Mouse (Mus musculus) c-Kit-positive CD71-positive TER-119-negative erythroid progenitor cells, embryonic 14.5 days (primary cell): ENCODE data around the gene Smim7.

Source experiments
- DNase-seq: peaks from one replicate; pipeline ENCODE4 v3.0.0-alpha.2; 2013; ENCODE audit warnings: low read depth

Smim7 gene

DNA sequence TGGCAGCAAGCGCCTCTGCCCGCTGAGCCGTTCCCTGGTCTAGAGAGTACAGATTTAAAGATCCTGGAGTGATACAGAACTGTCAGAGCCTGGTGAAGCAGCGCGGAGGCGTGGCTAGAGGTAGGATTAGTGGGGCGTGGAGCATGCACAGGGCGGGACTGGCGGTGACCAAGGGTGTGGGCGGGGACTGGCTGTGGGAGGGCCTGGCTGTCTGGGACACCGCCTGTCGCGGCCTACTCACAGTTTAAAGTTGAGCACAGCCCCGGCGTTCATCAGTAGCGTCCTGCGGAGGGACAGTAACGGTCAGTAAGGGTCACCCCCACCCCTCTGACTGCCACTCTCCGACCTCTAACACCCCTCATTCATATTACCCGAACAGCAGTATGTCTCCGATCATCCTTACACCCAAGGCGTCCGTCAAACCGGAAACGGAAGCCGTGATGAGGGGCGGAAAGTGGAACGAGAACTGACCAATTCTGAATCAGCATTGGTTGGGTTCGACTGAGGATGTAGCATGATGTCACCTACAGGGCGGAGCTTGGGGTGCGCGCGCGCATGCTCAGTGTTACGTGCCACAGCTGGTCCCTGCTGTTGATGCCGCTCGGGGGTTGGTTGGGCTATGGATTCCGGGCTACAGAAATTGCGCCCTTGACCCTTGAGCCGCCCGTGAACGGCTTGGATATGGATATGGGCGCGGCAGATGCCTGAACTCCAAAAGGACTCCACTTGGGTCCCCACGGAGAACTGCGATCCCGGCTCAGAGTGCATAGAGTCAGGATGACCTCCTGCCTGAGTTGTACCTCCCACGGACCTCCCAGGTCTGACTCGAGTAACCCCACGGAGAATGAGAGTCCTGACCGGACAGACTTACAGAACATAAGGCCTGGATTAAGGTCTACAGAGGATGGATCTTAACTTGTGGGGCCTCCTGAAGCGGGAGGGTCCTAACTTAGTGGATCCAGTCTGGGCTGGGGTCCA, at the start of gene Smim7:
Smim7 (minus strand) TSS at position 456 of the 978 bp plus-strand sequence.
- DNase-seq = peak; percentile 97

DNA sequence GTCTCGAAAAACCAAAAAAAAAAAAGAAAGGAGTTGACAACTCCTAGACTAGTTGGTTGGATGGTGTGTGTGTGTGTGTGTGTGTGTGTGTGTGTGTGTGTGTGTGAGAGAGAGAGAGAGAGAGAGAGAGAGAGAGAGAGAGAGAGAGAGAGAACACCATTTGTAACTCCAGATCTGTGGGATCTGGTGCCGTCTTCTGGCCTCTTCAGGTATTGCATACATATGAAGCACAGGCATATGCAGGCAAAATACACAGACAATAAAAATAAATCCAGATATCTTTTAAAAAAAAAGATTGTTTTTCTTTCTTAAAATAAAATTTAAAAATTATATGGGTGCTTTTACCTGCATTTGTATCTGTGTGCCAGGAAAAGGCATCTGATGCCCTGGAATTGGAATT, 19.3 kb upstream of the Smim7 start:
- DNase-seq = peak; percentile 33

DNA sequence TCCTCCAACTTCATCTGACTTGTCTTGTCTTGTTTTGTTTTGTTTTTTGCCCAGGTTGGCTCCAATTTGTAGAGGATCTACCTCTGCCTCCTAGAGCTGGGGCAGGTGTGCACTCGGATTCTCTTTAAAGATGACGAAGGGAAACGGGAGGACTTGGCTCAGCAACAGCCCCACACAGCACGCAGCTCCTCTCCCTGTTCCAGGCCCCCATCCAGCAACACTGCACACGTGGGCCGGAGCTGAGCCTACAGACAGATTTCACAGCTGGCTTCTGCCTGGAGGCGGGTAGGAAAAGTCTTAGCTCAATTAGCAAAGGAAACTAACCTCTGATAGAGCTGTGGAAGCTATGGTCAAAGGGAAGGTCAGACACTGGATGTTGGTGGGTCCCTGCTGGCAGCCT, 18.4 kb upstream of the Smim7 start:
- DNase-seq = no peak

DNA sequence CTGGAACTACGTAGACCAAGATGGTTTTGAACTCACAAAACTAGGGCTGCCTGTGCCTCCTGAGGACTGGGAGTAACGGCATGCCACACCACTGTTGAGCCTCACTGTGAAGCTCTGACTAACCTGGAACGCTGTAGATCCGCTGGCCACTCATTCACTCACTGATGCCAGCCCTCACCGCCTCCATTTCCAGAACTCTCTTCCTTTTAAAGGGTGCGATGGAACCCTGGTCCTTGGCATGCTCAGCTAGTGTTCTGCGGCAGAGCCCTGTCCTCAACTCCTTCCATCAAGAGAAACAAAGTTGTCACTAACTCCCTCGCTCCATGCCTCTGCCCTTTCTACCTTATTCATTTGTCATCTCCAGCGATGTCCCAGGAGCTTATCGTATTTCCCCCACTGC, 18.0 kb upstream of the Smim7 start:
- DNase-seq = no peak

DNA sequence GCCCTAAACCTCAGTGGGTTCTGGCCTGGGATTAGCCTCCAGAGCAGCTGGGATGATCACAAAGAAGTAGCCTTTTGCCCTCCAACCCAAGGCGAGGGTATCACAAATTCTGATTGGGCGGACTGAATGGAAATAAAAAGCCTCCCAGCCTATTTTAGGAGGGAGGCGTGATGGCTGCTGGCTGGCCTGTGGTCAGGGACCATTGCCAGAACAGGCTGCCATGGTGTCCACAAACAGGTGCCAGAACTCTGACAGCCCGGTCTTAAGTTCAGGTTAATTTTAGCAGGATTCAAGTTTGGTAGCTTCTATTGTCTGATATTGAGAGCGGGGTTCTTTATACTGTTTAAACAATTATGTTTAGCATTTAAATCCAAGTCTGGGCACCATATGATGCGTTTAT, 16.9 kb upstream of the Smim7 start:
- no peak for DNase-seq

DNA sequence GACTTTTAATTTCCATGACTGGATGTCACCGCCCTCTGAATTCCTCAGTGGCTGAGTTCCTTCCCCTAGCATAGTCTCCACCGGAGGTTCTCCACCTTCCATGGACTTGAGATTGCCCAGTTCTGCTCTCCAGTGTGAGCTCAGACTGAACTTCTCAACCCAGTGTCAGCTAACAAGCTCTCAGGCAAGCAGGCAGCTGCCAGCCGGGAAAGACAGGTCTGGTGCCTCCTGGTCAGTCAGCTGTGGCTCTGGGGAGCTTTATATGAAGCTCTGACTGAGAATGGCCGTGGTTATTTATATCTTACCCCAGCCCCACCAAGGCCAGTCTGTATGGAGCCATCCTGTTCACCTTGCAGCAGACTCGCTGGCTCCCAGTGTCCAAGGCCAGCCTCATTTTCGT, 13.5 kb upstream of the Smim7 start:
- no peak for DNase-seq

DNA sequence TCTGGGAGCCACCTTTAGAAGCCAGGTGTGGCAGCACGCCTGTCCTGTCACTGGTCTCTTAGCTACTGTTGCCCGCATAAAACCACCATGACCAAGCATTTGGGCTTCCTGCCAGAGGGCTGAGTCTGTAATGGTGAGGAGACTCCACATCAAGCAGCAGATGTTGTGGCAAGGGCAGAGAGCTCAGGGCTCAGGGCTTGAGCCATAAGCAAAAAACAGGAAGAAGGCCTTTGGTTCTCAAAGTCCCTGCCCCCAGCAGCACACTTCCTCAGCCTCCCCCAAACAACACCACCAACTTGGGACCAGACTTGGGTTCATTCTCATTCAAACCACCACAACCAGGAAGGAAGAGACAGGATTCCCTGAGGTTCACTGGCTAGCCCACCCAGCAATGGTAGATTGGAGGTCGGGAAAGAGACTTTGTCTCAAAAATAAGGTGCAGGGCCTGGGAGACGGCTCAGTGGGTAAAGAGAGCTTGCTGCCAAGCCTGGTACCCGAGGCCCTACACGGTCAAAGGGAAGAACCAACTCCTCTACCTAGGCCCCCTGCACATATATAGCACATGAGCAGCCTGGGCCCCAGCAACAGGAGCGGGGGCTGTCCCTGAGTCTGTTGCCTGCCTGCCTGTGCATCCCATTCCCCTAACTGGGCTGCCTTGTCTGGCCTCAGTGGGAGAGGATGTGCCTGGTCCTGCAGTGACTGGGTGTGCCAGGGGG, 12.3 kb upstream of the Smim7 start:
- DNase-seq = no peak

DNA sequence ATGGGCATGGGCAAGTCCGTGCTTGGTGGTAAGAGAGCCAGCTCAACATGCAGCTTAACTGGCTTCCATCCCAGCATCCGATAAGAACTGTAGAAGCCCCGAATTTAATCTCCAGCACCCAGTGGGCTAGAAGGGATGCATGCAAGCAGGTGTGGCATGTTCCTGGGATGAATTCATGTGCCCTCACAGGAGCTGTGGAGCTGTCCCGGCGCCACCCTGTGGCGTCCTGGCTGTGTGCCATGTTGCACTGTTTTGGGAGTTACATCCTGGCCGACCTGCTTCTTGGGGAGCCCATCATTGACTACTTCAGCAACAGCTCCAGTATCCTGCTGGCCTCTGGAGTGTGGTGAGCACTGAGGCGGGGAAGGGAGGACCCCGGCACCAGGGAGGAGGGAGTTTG, 8.5 kb upstream of the Smim7 start:
- no peak for DNase-seq

DNA sequence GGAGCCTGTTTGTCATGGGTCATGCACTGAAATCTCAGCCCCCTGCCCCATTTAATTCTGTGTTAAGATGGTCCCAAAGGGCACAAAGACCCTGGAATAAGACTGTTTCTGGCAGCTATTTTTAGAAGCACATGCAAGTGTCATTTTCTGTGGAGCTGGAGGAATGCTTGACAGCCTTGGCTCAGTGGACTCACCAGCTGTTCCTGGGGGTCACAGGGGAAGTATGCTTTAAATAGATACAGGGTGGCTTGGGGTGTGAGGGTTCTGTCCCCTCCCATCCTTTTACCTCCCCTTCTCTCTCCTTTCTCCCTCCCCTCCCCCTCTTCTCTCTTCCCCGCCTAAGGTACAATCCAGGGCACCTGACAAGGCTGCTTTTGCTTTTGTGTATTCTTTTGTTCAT, 7.1 kb upstream of the Smim7 start:
- DNase-seq = no peak

DNA sequence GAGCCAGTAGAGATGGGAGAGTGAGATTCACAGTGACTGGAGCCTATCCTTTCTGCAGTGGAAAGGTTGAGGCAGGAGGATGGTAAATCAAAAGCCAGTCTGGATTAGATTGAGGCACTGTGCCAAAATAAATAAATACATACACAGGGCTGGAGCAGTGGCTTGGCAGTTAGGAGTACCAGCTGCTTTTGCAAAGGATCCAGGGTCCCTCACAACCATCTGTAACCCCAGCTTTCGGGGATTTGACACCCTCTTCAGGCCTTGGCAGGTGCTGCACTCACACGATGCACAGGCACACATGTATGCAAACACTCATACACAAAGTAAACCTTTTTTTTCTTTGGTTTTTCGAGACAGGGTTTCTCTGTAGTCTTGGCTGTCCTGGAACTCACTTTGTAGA, 6.4 kb upstream of the Smim7 start:
- DNase-seq = no peak

DNA sequence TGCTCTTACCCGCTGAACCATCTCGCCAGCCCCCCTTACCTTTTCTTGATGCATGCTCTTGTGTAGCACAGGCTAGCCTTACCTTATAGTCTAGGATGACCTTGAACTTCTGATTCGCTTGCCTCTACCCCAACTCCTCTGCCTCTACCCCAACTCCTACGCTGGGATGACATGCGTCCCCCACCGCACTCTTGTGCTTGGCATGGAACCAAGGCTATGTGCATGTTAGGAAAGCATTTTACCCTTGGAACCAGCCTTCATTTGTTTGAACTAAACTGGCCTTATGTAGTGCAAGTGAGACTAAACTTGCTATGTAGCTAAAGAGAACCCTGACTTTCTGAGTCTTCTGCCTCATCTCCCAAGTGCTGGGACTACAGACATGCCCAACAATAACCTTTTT, 5.0 kb upstream of the Smim7 start:
- DNase-seq = no peak

DNA sequence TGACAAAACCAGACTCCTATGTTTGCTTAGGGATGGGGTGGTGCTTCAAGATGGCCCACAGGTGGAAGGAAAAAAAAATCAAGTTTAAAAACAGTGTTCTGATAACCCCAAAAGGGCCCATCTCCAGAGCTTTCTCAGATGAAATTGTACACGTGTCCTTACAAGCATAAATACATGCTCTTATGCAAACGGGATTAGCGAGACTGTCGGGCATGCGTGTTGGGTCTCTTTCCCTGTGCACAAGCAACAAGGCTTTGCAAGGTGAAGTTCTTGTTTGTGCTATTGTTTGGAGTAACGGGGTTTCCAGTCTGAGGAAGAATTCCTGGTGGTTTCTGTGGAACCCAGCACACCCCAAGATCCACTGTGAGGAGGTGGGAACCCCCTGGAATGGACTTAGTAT, 2.6 kb upstream of the Smim7 start:
- no peak for DNase-seq

DNA sequence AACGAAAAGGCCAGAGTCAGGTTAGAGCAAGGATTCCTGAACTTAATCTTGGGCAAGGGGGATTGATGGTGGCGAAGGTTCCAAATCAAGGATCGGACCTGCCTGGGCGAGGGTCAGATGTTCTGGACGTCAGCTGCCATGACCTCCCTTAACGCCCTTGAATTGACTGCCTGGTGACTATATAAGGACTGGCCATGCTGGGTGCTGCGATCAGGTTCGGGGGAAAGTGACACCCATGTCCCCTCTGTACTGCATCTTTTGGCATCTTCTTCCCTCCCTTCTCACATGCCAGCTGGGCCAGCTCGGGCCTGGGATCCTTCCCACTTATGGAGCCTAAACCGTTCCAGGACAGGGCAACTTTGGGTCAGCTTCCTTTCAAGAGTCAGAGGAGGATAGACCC, 1.6 kb upstream of the Smim7 start:
- no peak for DNase-seq

DNA sequence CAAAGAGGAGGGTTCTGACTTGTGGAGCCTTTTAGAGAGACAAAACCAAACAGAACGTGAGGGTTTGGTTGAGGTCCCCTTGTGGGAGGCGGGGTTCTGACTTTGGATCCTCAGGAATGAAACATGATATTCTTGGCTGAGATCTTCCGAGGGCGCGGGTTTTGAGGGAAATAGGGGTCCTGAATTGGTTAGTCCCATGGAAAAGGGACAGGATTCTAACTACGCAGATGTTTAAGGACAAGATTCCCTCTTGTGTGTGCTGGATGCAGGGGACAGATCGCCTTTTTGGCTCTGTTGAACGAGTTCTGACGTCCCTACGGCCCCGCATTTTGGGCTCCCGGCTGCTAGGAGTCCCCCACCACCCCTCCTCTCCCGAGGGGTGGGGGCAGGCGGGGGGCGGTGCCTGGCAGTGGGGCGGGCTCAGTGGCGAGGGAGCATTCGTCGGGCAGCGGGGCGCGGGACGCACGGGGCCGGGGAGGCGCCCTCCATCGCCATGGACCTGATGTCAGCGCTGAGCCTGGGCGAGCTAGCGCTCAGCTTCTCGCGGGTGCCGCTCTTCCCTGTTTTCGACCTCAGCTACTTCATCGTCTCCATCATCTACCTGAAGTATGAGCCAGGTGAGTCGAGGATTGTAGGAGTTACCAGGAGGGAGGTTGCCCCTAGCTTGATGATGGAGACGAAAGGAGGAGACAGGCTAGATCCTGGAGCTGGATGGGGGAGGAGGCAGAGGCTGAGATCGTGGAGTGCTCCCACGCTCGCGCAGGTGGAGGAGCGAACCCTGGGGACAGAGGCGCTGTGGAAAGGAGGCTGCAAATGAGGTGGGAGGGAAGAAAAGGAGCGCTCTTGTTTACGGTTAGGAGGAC, 954 bp upstream of the Smim7 start, which contains the start of gene Tmem38a:
Tmem38a (plus strand) TSS at position 445 of the 863 bp plus-strand sequence.
- peak; percentile 37 for DNase-seq

DNA sequence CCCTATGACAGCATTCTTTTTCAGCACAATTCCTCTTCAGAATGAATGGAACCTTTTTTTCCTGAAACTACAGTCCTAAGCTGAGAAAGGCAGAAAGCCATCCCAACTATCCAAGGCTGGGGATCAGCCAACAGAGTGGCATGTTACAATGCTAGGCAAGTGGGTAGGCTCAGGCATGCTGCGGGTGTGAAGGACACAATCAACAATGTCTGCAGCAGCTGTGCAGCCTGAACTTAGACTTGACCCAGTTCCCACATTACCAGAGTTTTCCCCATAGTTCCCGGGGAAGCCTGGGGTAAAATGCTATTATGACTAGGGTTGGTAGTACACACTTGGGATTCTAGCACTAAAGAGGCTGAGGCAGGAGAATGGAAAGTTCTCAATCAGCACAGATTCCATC, 4.9 kb downstream of the Smim7 start:
- no peak for DNase-seq

DNA sequence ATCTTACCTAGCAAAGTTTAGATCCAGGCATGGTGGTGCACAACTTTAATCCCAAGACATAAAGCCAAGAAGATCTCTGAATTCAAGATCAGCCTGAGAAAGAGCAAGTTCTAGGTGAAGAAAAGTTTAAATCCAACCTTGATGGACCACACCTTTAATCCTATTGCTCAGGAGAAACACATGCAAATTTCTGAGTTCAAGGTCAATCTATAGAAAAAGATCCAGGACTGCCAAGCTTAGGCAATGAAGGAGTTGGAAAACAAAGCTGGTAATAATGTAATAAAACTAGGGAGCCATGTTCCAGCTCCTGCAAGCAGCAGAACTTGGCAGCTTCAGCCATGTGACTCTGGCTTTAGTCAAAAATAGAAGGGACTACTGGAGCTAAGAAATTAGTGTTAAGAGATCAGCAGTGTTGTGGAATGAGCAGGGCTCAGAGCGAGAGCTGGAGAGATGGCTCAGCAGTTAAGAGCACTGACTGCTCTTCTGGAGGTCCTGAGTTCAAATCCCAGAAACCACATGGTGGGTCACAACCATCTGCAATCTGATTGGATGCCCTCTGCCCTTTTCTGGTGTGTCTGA, 9.7 kb downstream of the Smim7 start:
- no peak for DNase-seq

DNA sequence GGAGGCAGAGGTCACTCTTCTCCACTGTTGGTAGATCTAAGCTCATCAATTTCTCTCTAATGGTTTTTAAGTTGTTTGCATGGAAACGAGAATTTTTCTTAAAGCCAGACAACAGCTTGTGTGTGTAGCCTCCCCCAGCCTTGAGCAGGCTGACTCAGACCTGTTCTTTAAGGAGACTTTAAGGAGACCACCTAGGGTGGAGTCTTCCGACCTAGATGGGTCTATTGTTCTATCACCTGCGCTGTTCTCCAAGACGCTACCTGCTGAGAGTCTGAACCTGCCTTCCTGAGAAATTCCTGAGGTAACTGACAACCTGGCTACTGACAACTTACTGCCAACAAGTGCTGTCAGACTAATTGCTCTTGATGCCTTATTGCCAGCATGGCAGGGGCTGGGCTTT, 15.1 kb downstream of the Smim7 start:
- DNase-seq = no peak

DNA sequence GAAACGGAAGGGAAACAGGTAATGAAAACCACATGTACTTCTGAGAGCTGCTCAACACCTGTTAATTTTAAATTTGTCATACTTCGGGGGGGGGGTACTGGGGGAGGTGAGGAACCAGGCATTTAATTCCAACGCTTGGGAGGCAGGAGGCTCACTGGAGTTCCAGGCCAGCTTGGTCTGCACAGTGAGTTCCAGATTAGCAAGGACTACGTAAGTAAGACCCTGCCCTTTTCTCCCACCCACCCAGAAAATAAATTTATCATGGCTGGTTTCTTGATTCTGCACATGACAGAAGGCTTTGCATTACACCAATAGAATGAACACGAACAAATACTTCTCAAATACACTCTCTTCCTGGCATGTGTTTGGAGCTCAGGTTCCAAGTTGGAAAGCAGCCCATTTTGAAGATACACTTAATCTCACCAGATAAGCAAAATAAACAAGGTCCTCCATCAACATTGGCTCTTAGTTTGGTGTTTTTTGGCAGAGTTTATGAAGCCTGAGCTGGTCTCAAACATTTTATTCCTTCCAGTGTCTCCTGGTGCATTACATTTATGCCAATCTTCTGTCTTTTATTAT, 21.5 kb downstream of the Smim7 start:
- DNase-seq = peak; percentile 6

DNA sequence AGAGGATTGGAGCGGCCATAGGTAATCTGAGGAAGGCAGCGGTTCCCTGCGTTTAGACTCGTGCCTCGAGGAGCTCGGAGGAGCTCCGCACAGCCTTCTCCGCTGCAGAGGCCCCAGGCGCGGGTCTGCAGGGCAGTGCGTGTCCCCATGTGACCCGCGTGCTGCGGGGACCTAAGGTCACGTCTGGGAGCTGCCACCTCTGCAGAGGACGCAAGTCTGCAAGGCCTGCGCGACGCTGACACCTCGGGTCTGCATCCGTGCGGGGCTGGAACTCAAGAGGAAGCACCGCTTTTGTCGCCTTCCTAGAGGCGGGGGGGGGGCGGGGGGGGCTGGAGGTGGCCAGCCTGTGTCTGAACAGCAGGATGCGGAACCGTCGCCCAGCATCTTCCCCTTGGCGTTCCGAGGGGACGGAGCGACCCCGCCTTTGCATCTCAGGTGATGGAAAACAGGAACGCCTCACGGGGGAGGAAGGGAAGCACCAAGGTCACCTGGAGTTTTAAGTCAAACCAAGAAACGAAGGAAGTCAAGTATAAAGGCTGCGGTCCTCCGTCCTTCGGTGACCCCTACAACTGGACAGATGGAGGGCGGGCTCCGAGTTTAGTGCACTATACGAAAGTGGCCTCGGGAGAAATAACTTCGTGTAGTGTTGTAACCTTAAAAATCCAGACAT, 22.1 kb downstream of the Smim7 start:
- DNase-seq = peak; percentile 6

DNA sequence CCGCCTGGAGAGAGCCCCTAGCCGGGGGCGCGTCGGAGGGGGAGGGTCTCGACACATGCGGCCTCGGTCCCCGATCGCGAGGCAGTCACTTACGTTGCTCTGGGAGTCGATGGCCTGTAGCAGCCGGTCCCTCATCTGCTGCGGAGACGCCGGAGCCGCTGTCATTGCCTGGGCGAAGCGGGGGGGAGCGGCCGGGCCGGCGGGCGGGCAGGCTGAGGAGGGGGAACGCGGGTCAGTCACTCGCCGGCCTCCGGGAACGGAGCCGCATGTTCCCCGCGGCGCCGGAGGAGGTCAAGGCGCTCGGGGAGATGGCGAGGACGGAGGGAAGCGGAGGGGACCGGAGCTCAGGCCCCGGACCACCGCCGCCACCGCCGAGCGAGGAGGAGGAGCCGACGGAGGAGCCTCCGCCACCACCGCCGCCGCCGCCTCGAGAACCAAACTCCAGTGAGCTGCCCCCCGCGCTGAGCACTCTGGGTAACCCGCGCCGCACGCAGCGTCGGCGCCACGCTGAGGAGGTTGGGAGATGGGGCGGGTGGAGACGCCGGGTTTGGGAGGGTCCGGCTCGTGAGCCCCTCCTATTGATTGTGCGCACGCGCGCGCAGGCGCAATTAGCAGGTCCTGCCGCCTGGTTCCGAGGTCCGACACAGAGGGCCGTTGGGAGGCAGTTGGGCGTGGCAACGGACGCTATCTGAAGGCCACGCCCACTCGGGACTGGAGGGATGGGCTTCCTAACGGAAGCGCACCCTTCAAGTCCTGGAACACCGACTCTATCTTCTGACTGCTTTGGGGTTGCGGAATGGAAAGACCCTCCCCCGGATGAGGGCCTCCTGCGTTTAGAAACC, 22.9 kb downstream of the Smim7 start, which contains the start of gene Med26:
Med26 (minus strand) TSS at position 469 of the 842 bp plus-strand sequence.
- peak; percentile 97 for DNase-seq
